Mouse (Mus musculus): ENCODE results near the gene Pth2.
A peak's percentile ranks its signal among the peaks of the same experiment; 100 is the strongest.

GRCm38 (mm10) chr7:45137171-45138006 is 43.4 kb upstream of the Pth2 start:
- TF ChIP-seq CTCF (IDR thresholded peaks at IDR 0.05; ENCODE audit: low read depth, low read length) (no peak), GATA1 (IDR thresholded peaks at IDR 0.05; ENCODE audit: borderline replicate concordance, low read length) (no peak), TAL1 (conservative IDR thresholded peaks at IDR 0.05; ENCODE audit: low read depth, low read length) (peak; percentile 93), POLR2AphosphoS5 (IDR thresholded peaks at IDR 0.05; ENCODE audit: insufficient replicate concordance, low read depth, low read length) (no peak), GATA2 (IDR thresholded peaks at IDR 0.05; ENCODE audit: borderline replicate concordance, low read depth, low read length) (no peak)

Data from G1E (cell line).